Mouse (Mus musculus) myocyte (in vitro differentiated cells): ENCODE data around the gene Dpf2. TPM values are rescaled to one million over a fixed set of nuclear protein-coding genes. Genes with fewer than 3 reads are reported as not detected.

Experiments used
- H3K27me3 ChIP-seq: one replicate; pipeline ENCODE4 v1.6.1; 2011; ENCODE audit not compliant: control insufficient read depth, insufficient read depth, insufficient read length
- H3K36me3 ChIP-seq: one replicate; pipeline ENCODE4 v1.6.1; 2011; ENCODE audit not compliant: control insufficient read depth, insufficient read depth
- H3K4me2 ChIP-seq: one replicate; pipeline ENCODE4 v1.6.1; 2011; ENCODE audit warnings: low read depth, control low read depth
- H3K4me3 ChIP-seq: one replicate; pipeline ENCODE4 v1.5.1; 2011; ENCODE audit warnings: mild to moderate bottlenecking, control low read depth, moderate library complexity
- H3K79me2 ChIP-seq: one replicate; pipeline ENCODE4 v1.6.1; 2011; ENCODE audit not compliant: control insufficient read depth, insufficient read depth
- H3ac ChIP-seq: one replicate; pipeline ENCODE4 v1.6.1; 2011; ENCODE audit not compliant: control insufficient read depth, insufficient read length
- CEBPB ChIP-seq: IDR thresholded peaks from 2 replicates; pipeline ENCODE4 v1.6.1; 2011; ENCODE audit warnings: mild to moderate bottlenecking, moderate library complexity; ENCODE audit not compliant: poor library complexity, insufficient read depth, severe bottlenecking
- E2F4 ChIP-seq: IDR thresholded peaks from one replicate; pipeline ENCODE4 v1.6.1; 2011; ENCODE audit warnings: mild to moderate bottlenecking, control low read depth, moderate library complexity; ENCODE audit not compliant: insufficient read depth
- MAX ChIP-seq: IDR thresholded peaks from one replicate; pipeline ENCODE4 v1.6.1; 2011; ENCODE audit warnings: low read depth, mild to moderate bottlenecking, control low read depth
- MYOD1 ChIP-seq, 3 experiments: IDR thresholded peaks; one replicate each; pipeline ENCODE4 v1.6.1; 2011; ENCODE audit warnings: control low read depth in 2 of 3, low read depth in 2 of 3, mild to moderate bottlenecking in 2 of 3, moderate library complexity in 1 of 3; ENCODE audit not compliant: insufficient read length in 2 of 3, control insufficient read depth in 1 of 3
- MYOG ChIP-seq, 3 experiments: IDR thresholded peaks; one replicate each; pipeline ENCODE4 v1.6.1; 2011; ENCODE audit warnings: control low read depth in 2 of 3, low read depth in 2 of 3, mild to moderate bottlenecking in 2 of 3; ENCODE audit not compliant: insufficient read length in 2 of 3, control insufficient read depth in 1 of 3, insufficient read depth in 1 of 3
- POLR2A ChIP-seq: IDR thresholded peaks from one replicate; pipeline ENCODE4 v1.6.1; 2011; ENCODE audit warnings: low read depth, mild to moderate bottlenecking, control low read depth, moderate library complexity; ENCODE audit not compliant: insufficient read length
- POLR2AphosphoS2 ChIP-seq: IDR thresholded peaks from one replicate; pipeline ENCODE4 v1.6.1; 2011; ENCODE audit warnings: low read depth, control low read depth; ENCODE audit not compliant: insufficient read length
- REST ChIP-seq: IDR thresholded peaks from one replicate; pipeline ENCODE4 v1.6.1; 2011; ENCODE audit warnings: mild to moderate bottlenecking, control low read depth, moderate library complexity; ENCODE audit not compliant: insufficient read depth, insufficient read length
- SRF ChIP-seq: IDR thresholded peaks from one replicate; pipeline ENCODE4 v1.6.1; 2011; ENCODE audit warnings: low read depth; ENCODE audit not compliant: control insufficient read depth, insufficient read length
- TCF12 ChIP-seq: IDR thresholded peaks from one replicate; pipeline ENCODE4 v1.6.1; 2011; ENCODE audit warnings: mild to moderate bottlenecking, control low read depth; ENCODE audit not compliant: poor library complexity, insufficient read depth, severe bottlenecking
- TCF3 ChIP-seq: IDR thresholded peaks from one replicate; pipeline ENCODE4 v1.6.1; 2011; ENCODE audit warnings: low read depth, control low read depth; ENCODE audit not compliant: insufficient read length
- USF1 ChIP-seq: IDR thresholded peaks from one replicate; pipeline ENCODE4 v1.6.1; 2011; ENCODE audit warnings: low read depth, mild to moderate bottlenecking, control low read depth, moderate library complexity
- polyA plus RNA-seq: library from polyadenylated mRNA; unstranded; fragments of >200 nt; fragmentation: generic; extraction: Trizol; gene quantifications from one replicate; pipeline ENCODE4 v1.2.1, GENCODE M21; 2012; ENCODE audit warnings: missing spikeins

Dpf2 gene
- polyA plus RNA-seq, 1 experiment: 78.5 TPM

- Histone ChIP-seq H3K4me3 (peak overlapping the region; percentile 59), H3K79me2 (peaks cover 24% of the 10 kb centered on the region), H3K27me3 (no peaks in the 10 kb centered on the region), H3K36me3 (peaks cover 3% of the 10 kb centered on the region), H3K4me2 (peak overlapping the region; percentile 91), H3ac (peak overlapping the region; percentile 68)
- no peak for TF ChIP-seq MAX
- TF ChIP-seq POLR2AphosphoS2: no peak
- TF ChIP-seq SRF: no peak
- no peak for TF ChIP-seq TCF12
- no peak for TF ChIP-seq TCF3
- TF ChIP-seq E2F4: no peak
- no peak for TF ChIP-seq CEBPB
- TF ChIP-seq MYOG (IDR thresholded peaks at IDR 0.05; ENCODE audit: control insufficient read depth in 1 of 3, insufficient read depth in 1 of 3, insufficient read length in 2 of 3, low read depth in 2 of 3): no peak
- TF ChIP-seq REST: no peak
- no peak for TF ChIP-seq POLR2A
- no peak for TF ChIP-seq USF1
- no peak for TF ChIP-seq MYOD1 (IDR thresholded peaks at IDR 0.05; ENCODE audit: control insufficient read depth in 1 of 3, insufficient read length in 2 of 3, low read depth in 2 of 3)
Observed at GRCm38 (mm10) chr19:5874391-5874968, 38.3 kb downstream of the Dpf2 start.

DNA sequence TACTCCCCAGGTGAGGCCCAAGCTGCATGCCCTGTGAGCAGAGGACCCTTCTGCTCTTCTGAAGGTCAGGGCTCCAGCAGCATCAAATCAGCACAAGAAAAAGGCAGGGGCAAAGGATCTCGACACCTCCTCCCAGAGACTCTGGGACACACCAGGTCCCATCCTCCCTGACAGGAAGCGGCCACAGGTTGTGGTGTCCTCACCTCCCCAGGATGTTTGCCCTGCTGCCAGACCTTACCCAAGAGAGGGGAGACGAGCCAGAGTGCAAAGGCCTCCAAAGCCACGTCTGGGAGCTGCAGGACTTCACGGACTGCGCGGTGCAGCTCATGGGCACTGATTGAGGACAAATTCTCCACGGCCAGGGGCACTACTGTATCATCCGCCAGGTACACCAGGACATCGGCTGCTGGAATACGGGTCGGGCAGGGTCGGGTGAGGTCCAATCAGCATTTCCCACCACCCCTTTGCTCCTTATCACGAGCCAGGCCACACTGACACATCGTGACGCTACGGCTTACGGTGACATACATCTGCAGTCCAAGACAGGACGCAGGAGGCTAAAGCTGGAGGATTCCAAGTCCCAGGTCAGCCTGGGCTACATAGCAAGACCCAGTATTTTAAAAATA lies 39.8 kb downstream of the Dpf2 start:
- TF ChIP-seq TCF3 (no peak), MYOD1 (IDR thresholded peaks at IDR 0.05; ENCODE audit: control insufficient read depth in 1 of 3, insufficient read length in 2 of 3, low read depth in 2 of 3) (no peak), CEBPB (no peak), SRF (no peak), MYOG (IDR thresholded peaks at IDR 0.05; ENCODE audit: control insufficient read depth in 1 of 3, insufficient read depth in 1 of 3, insufficient read length in 2 of 3, low read depth in 2 of 3) (no peak), POLR2A (no peak), REST (no peak), TCF12 (no peak), MAX (no peak)
- peaks cover 24% of the 10 kb centered on the region for H3K79me2 ChIP-seq
- peaks cover 11% of the 10 kb centered on the region for H3K36me3 ChIP-seq
- no peak overlapping the region for H3ac ChIP-seq
- no peaks in the 10 kb centered on the region for H3K27me3 ChIP-seq
- H3K4me3 ChIP-seq: no peak overlapping the region
- H3K4me2 ChIP-seq: no peak overlapping the region

GRCm38 (mm10) chr19:5872528-5872927 lies 40.3 kb downstream of the Dpf2 start:
- peaks cover 11% of the 10 kb centered on the region for H3K36me3 ChIP-seq
- no peak overlapping the region for H3ac ChIP-seq
- TF ChIP-seq CEBPB: no peak
- TF ChIP-seq SRF: no peak
- peaks cover 24% of the 10 kb centered on the region for H3K79me2 ChIP-seq
- H3K4me3 ChIP-seq: no peak overlapping the region
- H3K27me3 ChIP-seq: no peaks in the 10 kb centered on the region
- H3K4me2 ChIP-seq: no peak overlapping the region

DNA sequence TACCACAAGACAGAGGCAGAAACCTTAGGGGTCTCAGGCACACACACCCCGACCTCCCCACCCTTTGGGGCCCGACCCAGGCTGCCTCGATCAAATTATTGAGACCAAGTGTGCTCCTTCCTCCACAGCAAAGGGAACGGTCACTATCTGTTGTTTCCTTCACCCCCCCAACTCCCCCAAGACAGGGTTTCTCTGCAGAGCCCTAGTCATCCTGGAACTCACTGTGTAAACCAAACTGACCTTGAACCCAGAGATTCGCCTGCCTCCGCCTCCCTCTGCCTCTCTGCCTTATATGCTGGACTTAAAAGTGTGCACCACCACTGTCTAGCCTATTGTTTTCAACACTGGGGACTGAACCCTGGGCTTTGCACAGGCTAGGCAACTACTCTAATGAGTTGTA lies 41.1 kb downstream of the Dpf2 start:
- Histone ChIP-seq H3K79me2 (peaks cover 24% of the 10 kb centered on the region), H3K36me3 (peaks cover 11% of the 10 kb centered on the region), H3K4me2 (peak overlapping the region; percentile 34), H3K4me3 (no peak overlapping the region), H3K27me3 (no peaks in the 10 kb centered on the region), H3ac (no peak overlapping the region)
- TF ChIP-seq USF1: no peak
- TF ChIP-seq POLR2A: no peak
- no peak for TF ChIP-seq TCF3
- TF ChIP-seq TCF12: no peak
- no peak for TF ChIP-seq E2F4
- TF ChIP-seq MYOG (IDR thresholded peaks at IDR 0.05; ENCODE audit: control insufficient read depth in 1 of 3, insufficient read depth in 1 of 3, insufficient read length in 2 of 3, low read depth in 2 of 3): no peak

GRCm38 (mm10) chr19:5871273-5871672 lies 41.5 kb downstream of the Dpf2 start:
- peaks cover 11% of the 10 kb centered on the region for H3K36me3 ChIP-seq
- H3K4me3 ChIP-seq: no peak overlapping the region
- H3K27me3 ChIP-seq: no peaks in the 10 kb centered on the region
- H3K4me2 ChIP-seq: peak overlapping the region; percentile 24
- no peak overlapping the region for H3ac ChIP-seq
- TF ChIP-seq CEBPB: no peak
- TF ChIP-seq SRF: no peak
- TF ChIP-seq POLR2A: no peak
- TF ChIP-seq MAX: no peak
- no peak for TF ChIP-seq MYOD1 (IDR thresholded peaks at IDR 0.05; ENCODE audit: control insufficient read depth in 1 of 3, insufficient read length in 2 of 3, low read depth in 2 of 3)
- TF ChIP-seq USF1: no peak
- no peak for TF ChIP-seq REST
- TF ChIP-seq TCF12: no peak
- no peak for TF ChIP-seq MYOG (IDR thresholded peaks at IDR 0.05; ENCODE audit: control insufficient read depth in 1 of 3, insufficient read depth in 1 of 3, insufficient read length in 2 of 3, low read depth in 2 of 3)
- no peak for TF ChIP-seq POLR2AphosphoS2
- TF ChIP-seq TCF3: no peak
- no peak for TF ChIP-seq E2F4
- peaks cover 24% of the 10 kb centered on the region for H3K79me2 ChIP-seq
